Mouse (Mus musculus): ENCODE data around the gene Ndfip2. TPM values are rescaled to one million over a fixed set of nuclear protein-coding genes. Genes with fewer than 3 reads are reported as not detected.

The Ndfip2 gene
- polyA plus RNA-seq, 1 experiment from 2014 or later: 60.3 TPM

GRCm38 (mm10) chr14:105259035-105259880 is 885 bp downstream of the Ndfip2 start:
- DNase-seq: peak; percentile 50
- TF ChIP-seq CTCF (IDR thresholded peaks at IDR 0.05; ENCODE audit: low read depth): no peak
- ATAC-seq (ENCODE audit: insufficient read depth): peak; percentile 81
- Histone ChIP-seq H3K9ac (peak overlapping the region; percentile 94), H3K36me3 (ENCODE audit: insufficient read depth) (no peaks in the 10 kb centered on the region), H3K27ac (ENCODE audit: low read depth) (peak overlapping the region; percentile 91), H3K4me2 (peak overlapping the region; percentile 77), H3K4me3 (ENCODE audit: low read depth, low read length) (peak overlapping the region; percentile 82), H3K27me3 (ENCODE audit: insufficient read depth, low read length) (no peaks in the 10 kb centered on the region), H3K4me1 (ENCODE audit: insufficient read depth) (no peaks in the 10 kb centered on the region; the same call in 1 of the 2 replicates), H3K9me3 (ENCODE audit: low read depth, low read length) (no peaks in the 10 kb centered on the region)
- 6% methylated on average over 33 of the region's 34 CpGs for WGBS

DNA sequence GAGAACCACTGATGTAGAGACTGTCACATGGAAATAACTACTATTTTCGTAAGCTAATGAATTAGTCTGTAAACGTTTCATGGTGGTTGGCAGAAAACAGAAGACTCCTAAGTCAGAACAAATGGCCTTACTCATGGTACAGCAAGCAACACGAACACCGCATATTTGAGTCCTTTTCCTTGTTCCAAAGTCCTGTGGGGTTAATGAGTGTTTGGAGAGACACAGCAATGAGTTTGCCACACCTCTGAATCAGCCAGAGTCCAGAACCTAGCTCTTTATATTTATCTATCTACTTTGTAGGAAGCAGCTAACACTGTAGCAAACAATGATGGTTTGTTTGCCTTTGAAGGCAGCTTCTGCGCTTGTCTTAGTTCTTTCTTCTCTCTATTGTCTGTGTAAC is 4.5 kb downstream of the Ndfip2 start:
- Histone ChIP-seq H3K36me3 (ENCODE audit: insufficient read depth) (no peaks in the 10 kb centered on the region), H3K27ac (ENCODE audit: low read depth) (no peak overlapping the region), H3K4me1 (ENCODE audit: insufficient read depth) (no peaks in the 10 kb centered on the region; the same call in 1 of the 2 replicates), H3K9me3 (ENCODE audit: low read depth, low read length) (no peaks in the 10 kb centered on the region), H3K4me2 (no peak overlapping the region), H3K27me3 (ENCODE audit: insufficient read depth, low read length) (no peaks in the 10 kb centered on the region), H3K9ac (no peak overlapping the region), H3K4me3 (ENCODE audit: low read depth, low read length) (no peak overlapping the region)
- no peak for DNase-seq
- ATAC-seq (ENCODE audit: insufficient read depth): no peak
- 58% methylated on average over 5 of the region's 5 CpGs for WGBS
- no peak for TF ChIP-seq CTCF (IDR thresholded peaks at IDR 0.05; ENCODE audit: low read depth)

DNA sequence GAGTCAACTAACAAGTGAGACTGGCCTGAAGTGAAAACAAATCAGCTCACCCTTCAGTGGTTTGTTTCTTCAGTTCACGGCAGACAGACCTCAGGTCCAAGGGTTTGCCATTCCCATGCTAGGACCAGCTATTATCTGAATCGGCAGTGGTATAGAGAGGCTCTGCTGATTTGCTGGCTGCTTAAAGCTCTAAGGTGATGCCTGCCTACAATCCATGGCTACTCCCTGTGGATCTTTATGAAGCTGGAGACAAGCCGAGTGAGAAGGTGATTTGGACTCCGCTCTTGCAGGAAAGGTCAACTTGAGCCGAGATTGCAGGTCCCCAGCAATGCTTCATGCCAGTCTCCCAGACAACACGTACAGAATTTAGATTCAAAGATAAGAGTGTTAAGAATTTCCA is 8.7 kb downstream of the Ndfip2 start:
- 0 out of 2 replicates have a peak, but pooled peaks cover 3% of the 10 kb centered on the region for H3K36me3 ChIP-seq (ENCODE audit: insufficient read depth)
- H3K4me2 ChIP-seq: no peak overlapping the region
- H3K9me3 ChIP-seq (ENCODE audit: low read depth, low read length): no peaks in the 10 kb centered on the region
- H3K27me3 ChIP-seq (ENCODE audit: insufficient read depth, low read length): no peaks in the 10 kb centered on the region
- DNase-seq (no peak), ATAC-seq (ENCODE audit: insufficient read depth) (no peak)
- H3K9ac ChIP-seq: no peak overlapping the region
- no peaks in the 10 kb centered on the region for H3K4me1 ChIP-seq (ENCODE audit: insufficient read depth)
- no peak for TF ChIP-seq CTCF (IDR thresholded peaks at IDR 0.05; ENCODE audit: low read depth)
- 56% methylated on average over 6 of the region's 6 CpGs for WGBS
- H3K27ac ChIP-seq (ENCODE audit: low read depth): no peak overlapping the region
- no peak overlapping the region for H3K4me3 ChIP-seq (ENCODE audit: low read depth, low read length)

- WGBS: 73% methylated on average over 6 of the region's 6 CpGs
- Histone ChIP-seq H3K4me3 (ENCODE audit: low read depth, low read length) (no peak overlapping the region), H3K4me1 (ENCODE audit: insufficient read depth) (no peaks in the 10 kb centered on the region), H3K4me2 (no peak overlapping the region), H3K27ac (ENCODE audit: low read depth) (no peak overlapping the region), H3K36me3 (ENCODE audit: insufficient read depth) (0 out of 2 replicates have a peak, but pooled peaks cover 3% of the 10 kb centered on the region), H3K9me3 (ENCODE audit: low read depth, low read length) (no peaks in the 10 kb centered on the region), H3K9ac (no peak overlapping the region), H3K27me3 (ENCODE audit: insufficient read depth, low read length) (no peaks in the 10 kb centered on the region)
- ATAC-seq (ENCODE audit: insufficient read depth) (no peak), DNase-seq (no peak)
- no peak for TF ChIP-seq CTCF (IDR thresholded peaks at IDR 0.05; ENCODE audit: low read depth)
These were observed 13.7 kb downstream of the Ndfip2 start for GRCm38 (mm10) chr14:105272030-105272429.

- WGBS: 74% methylated on average over 4 of the region's 4 CpGs
These were observed 14.2 kb downstream of the Ndfip2 start for GRCm38 (mm10) chr14:105272539-105272938.

DNA sequence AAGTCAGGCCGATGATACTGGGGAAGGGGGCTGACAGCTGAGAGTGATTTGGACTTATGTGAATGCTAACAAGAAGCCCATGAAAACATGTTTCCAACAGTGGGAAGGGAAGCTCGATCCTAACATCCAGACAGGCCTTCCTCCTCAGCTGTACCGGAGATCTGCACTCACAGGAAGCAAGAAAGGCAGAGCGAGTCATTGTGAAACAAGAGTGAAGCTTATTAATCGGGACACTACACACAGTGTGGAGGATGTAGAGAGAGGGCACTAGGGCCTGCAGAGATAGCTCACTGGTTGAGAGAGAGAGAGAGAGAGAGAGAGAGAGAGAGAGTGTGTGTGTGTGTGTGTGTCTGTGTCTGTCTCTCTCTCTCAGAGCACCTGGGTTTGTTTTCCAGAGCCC is 16.8 kb downstream of the Ndfip2 start:
- DNase-seq (peak; percentile 15), ATAC-seq (ENCODE audit: insufficient read depth) (no peak)
- no peaks in the 10 kb centered on the region for H3K27me3 ChIP-seq (ENCODE audit: insufficient read depth, low read length)
- no peak overlapping the region for H3K4me2 ChIP-seq
- no peaks in the 10 kb centered on the region for H3K4me1 ChIP-seq (ENCODE audit: insufficient read depth)
- H3K36me3 ChIP-seq (ENCODE audit: insufficient read depth): 0 out of 2 replicates have a peak, but pooled peaks cover under 1% of the 10 kb centered on the region
- no peak for TF ChIP-seq CTCF (IDR thresholded peaks at IDR 0.05; ENCODE audit: low read depth)
- H3K9me3 ChIP-seq (ENCODE audit: low read depth, low read length): no peaks in the 10 kb centered on the region
- no peak overlapping the region for H3K4me3 ChIP-seq (ENCODE audit: low read depth, low read length)
- no peak overlapping the region for H3K27ac ChIP-seq (ENCODE audit: low read depth)
- no peak overlapping the region for H3K9ac ChIP-seq
- WGBS: 53% methylated on average over 5 of the region's 5 CpGs

More at GRCm38 (mm10) chr14:105272539-105272938, 14.2 kb downstream of the Ndfip2 start:
- H3K4me1 ChIP-seq (ENCODE audit: insufficient read depth): no peaks in the 10 kb centered on the region
- no peak for DNase-seq
- H3K36me3 ChIP-seq (ENCODE audit: insufficient read depth): 0 out of 2 replicates have a peak, but pooled peaks cover 3% of the 10 kb centered on the region
- no peak overlapping the region for H3K4me2 ChIP-seq
- H3K27ac ChIP-seq (ENCODE audit: low read depth): no peak overlapping the region
- H3K27me3 ChIP-seq (ENCODE audit: insufficient read depth, low read length): no peaks in the 10 kb centered on the region
- TF ChIP-seq CTCF (IDR thresholded peaks at IDR 0.05; ENCODE audit: low read depth): no peak
- no peaks in the 10 kb centered on the region for H3K9me3 ChIP-seq (ENCODE audit: low read depth, low read length)
- H3K4me3 ChIP-seq (ENCODE audit: low read depth, low read length): no peak overlapping the region
- no peak overlapping the region for H3K9ac ChIP-seq
- no peak for ATAC-seq (ENCODE audit: insufficient read depth)

- no peak for DNase-seq
These were observed 18.9 kb downstream of the Ndfip2 start for GRCm38 (mm10) chr14:105277277-105277676.

More at GRCm38 (mm10) chr14:105277277-105277676, 18.9 kb downstream of the Ndfip2 start:
- Histone ChIP-seq H3K27me3 (ENCODE audit: insufficient read depth, low read length) (no peaks in the 10 kb centered on the region), H3K9ac (no peak overlapping the region), H3K4me3 (ENCODE audit: low read depth, low read length) (no peak overlapping the region), H3K27ac (ENCODE audit: low read depth) (no peak overlapping the region), H3K4me2 (no peak overlapping the region), H3K9me3 (ENCODE audit: low read depth, low read length) (no peaks in the 10 kb centered on the region), H3K4me1 (ENCODE audit: insufficient read depth) (no peaks in the 10 kb centered on the region), H3K36me3 (ENCODE audit: insufficient read depth) (no peaks in the 10 kb centered on the region)
- no peak for TF ChIP-seq CTCF (IDR thresholded peaks at IDR 0.05; ENCODE audit: low read depth)
- ATAC-seq (ENCODE audit: insufficient read depth): peak; percentile 56; the same call in 1 of the 2 replicates
- WGBS: 51% methylated on average over 5 of the region's 5 CpGs
